Mouse (Mus musculus): ENCODE results near the gene Arl3.

Arl3 gene

GRCm38 (mm10) chr19:46500581-46501341 lies 72.2 kb downstream of the Arl3 start:
- DNase-seq (ENCODE audit: low read depth) = no peak

- DNase-seq (ENCODE audit: low read depth) = peak; percentile 98
Observed at GRCm38 (mm10) chr19:46499836-46500580, 73.0 kb downstream of the Arl3 start.

GRCm38 (mm10) chr19:46499539-46499835 lies 73.5 kb downstream of the Arl3 start:
- DNase-seq (ENCODE audit: low read depth) = no peak

GRCm38 (mm10) chr19:46497230-46497629 lies 75.8 kb downstream of the Arl3 start:
- DNase-seq (ENCODE audit: low read depth) = no peak

- DNase-seq (ENCODE audit: low read depth) = no peak
Observed at GRCm38 (mm10) chr19:46495136-46495535, 77.9 kb downstream of the Arl3 start.

- DNase-seq (ENCODE audit: low read depth) = peak; percentile 66
Observed at GRCm38 (mm10) chr19:46490634-46491033, 82.4 kb downstream of the Arl3 start.

- DNase-seq (ENCODE audit: low read depth) = no peak
Observed at GRCm38 (mm10) chr19:46489448-46489847, 83.5 kb downstream of the Arl3 start.

GRCm38 (mm10) chr19:46486709-46487108 lies 86.3 kb downstream of the Arl3 start:
- DNase-seq (ENCODE audit: low read depth) = no peak

- DNase-seq (ENCODE audit: low read depth) = no peak
Observed at GRCm38 (mm10) chr19:46485847-46486246, 87.2 kb downstream of the Arl3 start.

- no peak for DNase-seq (ENCODE audit: low read depth)
Observed at GRCm38 (mm10) chr19:46484518-46484917, 88.5 kb downstream of the Arl3 start.

- no peak for DNase-seq (ENCODE audit: low read depth)
Observed at GRCm38 (mm10) chr19:46483701-46484328, 89.2 kb downstream of the Arl3 start.

- DNase-seq (ENCODE audit: low read depth) = peak; percentile 57
Observed at GRCm38 (mm10) chr19:46482896-46483516, 90.0 kb downstream of the Arl3 start.

- DNase-seq (ENCODE audit: low read depth) = peak; percentile 83
Observed at GRCm38 (mm10) chr19:46481756-46482155, 91.2 kb downstream of the Arl3 start.

GRCm38 (mm10) chr19:46481352-46481751 lies 91.6 kb downstream of the Arl3 start:
- DNase-seq (ENCODE audit: low read depth) = no peak
